Mouse (Mus musculus): ENCODE results near the gene Kntc1.

GRCm38 (mm10) chr5:123869615-123870014 lies 120.1 kb downstream of the Kntc1 start:
- no peak for TF ChIP-seq CTCF (IDR thresholded peaks at IDR 0.05)
- no peak for TF ChIP-seq EP300 (IDR thresholded peaks at IDR 0.05)

Measured in lung, postnatal 0 days (tissue).